Mouse (Mus musculus) myocyte (in vitro differentiated cells): ENCODE measurements around the gene Artn.

Source experiments
- E2F4 ChIP-seq: IDR thresholded peaks from one replicate; pipeline ENCODE4 v1.6.1; 2011; ENCODE audit warnings: mild to moderate bottlenecking, control low read depth, moderate library complexity; ENCODE audit not compliant: insufficient read depth
- MAX ChIP-seq: IDR thresholded peaks from one replicate; pipeline ENCODE4 v1.6.1; 2011; ENCODE audit warnings: low read depth, mild to moderate bottlenecking, control low read depth
- MYOD1 ChIP-seq, 3 experiments: IDR thresholded peaks; one replicate each; pipeline ENCODE4 v1.6.1; 2011; ENCODE audit warnings: control low read depth in 2 of 3, low read depth in 2 of 3, mild to moderate bottlenecking in 2 of 3, moderate library complexity in 1 of 3; ENCODE audit not compliant: insufficient read length in 2 of 3, control insufficient read depth in 1 of 3
- POLR2A ChIP-seq: IDR thresholded peaks from one replicate; pipeline ENCODE4 v1.6.1; 2011; ENCODE audit warnings: low read depth, mild to moderate bottlenecking, control low read depth, moderate library complexity; ENCODE audit not compliant: insufficient read length
- POLR2AphosphoS2 ChIP-seq: IDR thresholded peaks from one replicate; pipeline ENCODE4 v1.6.1; 2011; ENCODE audit warnings: low read depth, control low read depth; ENCODE audit not compliant: insufficient read length
- REST ChIP-seq: IDR thresholded peaks from one replicate; pipeline ENCODE4 v1.6.1; 2011; ENCODE audit warnings: mild to moderate bottlenecking, control low read depth, moderate library complexity; ENCODE audit not compliant: insufficient read depth, insufficient read length
- TCF12 ChIP-seq: IDR thresholded peaks from one replicate; pipeline ENCODE4 v1.6.1; 2011; ENCODE audit warnings: mild to moderate bottlenecking, control low read depth; ENCODE audit not compliant: poor library complexity, insufficient read depth, severe bottlenecking
- USF1 ChIP-seq: IDR thresholded peaks from one replicate; pipeline ENCODE4 v1.6.1; 2011; ENCODE audit warnings: low read depth, mild to moderate bottlenecking, control low read depth, moderate library complexity

GRCm38 (mm10) chr4:117924916-117925315, 4.6 kb downstream of the Artn start:
- TF ChIP-seq MAX (no peak), USF1 (no peak), POLR2A (no peak), REST (no peak), MYOD1 (IDR thresholded peaks at IDR 0.05; ENCODE audit: control insufficient read depth in 1 of 3, insufficient read length in 2 of 3, low read depth in 2 of 3) (no peak), E2F4 (no peak), POLR2AphosphoS2 (peak; percentile 29), TCF12 (no peak)
